Mouse (Mus musculus) cortical plate, adult 2 months (tissue): Measurements from ENCODE around the gene Pou6f1.

Experiments
- CTCF ChIP-seq: fragments of 200-500 bp; IDR thresholded peaks from 2 replicates; pipeline ENCODE4 v1.5.1; 2011; ENCODE audit warnings: mild to moderate bottlenecking, control low read depth, low read length; ENCODE audit not compliant: insufficient read depth; ENCODE audit errors: extremely low read depth
- POLR2A ChIP-seq: fragments of 200-500 bp; IDR thresholded peaks from 2 replicates; pipeline ENCODE4 v1.6.1; 2011; ENCODE audit warnings: mild to moderate bottlenecking, low read length, control low read depth; ENCODE audit not compliant: insufficient read depth; ENCODE audit errors: extremely low read depth

DNA sequence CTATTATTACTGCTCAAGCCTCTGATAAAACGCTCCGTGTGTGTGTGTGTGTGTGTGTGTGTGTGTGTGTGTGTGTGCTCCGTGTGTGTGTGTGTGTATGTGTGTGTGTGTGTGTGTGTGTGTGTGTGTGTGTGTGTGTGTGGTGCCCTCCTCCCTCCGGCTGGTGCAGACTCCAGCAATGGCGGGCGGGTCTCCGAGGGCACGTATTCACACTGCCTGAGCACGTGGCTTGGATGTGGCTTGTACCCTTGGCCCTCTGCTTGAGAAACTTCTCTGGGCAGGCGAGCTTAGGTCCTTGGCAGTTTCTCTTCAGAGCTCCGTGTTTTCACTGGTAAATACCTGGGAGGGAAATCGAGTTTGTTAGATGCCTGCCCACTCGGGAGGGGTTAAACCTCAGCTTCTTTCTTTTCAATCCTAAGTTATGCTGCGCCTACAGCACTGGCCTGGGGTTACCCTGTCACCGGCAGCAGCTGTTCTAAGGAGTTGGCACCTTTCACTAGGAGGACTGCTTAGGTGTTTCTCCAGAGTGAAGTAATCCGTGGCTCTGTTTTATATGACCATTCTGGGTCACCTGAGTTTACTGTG, 41.5 kb upstream of the Pou6f1 start:
- TF ChIP-seq POLR2A, result no peak
- no peak for TF ChIP-seq CTCF
